Mouse (Mus musculus) testis, postnatal 10 days (tissue): ENCODE measurements around the gene Rab3d.

Source experiments
- DNase-seq: peaks from one replicate; pipeline ENCODE4 v3.0.0; 2021; ENCODE audit warnings: low spot score

Rab3d gene

GRCm38 (mm10) chr9:21918035-21918592 is at the start of gene Rab3d:
Gene Rab3d, minus strand, starts transcription at chr9:21918192.
- DNase-seq: peak; percentile 98

GRCm38 (mm10) chr9:21963417-21963816 is 45.4 kb upstream of the Rab3d start, which contains the start of gene Epor:
Gene Epor, minus strand, starts transcription at chr9:21963506.
- peak; percentile 66 for DNase-seq

DNA sequence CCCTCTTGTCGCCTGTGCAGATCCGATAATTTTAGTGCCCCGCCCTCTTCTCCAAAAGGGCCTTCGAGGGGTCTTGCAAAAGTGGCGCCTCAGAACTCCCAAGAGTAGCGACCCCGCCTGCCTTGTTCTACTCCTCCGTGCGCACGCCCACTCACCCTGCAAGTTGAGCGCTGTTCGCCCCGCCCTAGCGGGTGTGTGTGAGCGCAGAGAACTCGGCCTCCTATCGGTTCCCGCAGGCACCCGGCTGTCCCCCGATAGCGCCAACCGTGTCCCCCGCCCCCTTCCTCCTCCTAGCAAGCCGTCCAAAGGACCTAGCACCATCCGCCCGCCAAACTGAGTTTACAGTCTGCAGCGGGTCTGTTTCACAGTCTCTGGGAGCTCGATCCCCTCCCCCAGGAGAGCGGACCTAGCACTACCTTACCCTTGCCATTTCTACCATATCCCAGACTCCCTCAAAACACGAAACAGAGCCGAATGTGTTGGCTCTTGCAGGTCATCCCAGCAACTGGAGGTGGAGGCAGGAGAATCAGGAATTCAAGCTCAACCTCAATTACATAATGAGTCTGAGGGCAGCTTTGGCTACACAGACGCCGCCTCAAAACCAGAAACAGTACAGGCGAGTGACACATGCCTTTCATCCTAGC is 44.5 kb upstream of the Rab3d start:
- DNase-seq: peak; percentile 74

DNA sequence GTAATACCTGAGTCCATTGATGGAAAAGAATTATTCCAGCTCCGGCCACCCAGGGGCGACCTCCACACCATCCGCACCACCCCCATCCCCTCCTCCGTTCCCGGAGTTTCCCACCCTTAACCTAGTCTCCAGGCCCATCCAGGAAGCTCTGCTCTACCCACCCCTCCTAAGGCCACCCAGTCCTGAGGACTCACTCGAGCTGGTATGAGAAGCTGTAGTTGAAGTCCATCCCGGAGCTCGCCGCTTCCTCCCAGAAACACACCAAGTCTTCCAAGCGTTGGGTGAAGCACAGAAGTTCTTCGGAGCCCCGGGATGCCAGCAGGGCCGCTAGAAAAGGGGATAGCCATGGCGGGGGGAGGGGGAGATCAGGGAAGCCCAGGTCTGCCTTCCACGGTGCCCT is 44.0 kb upstream of the Rab3d start:
- no peak for DNase-seq

DNA sequence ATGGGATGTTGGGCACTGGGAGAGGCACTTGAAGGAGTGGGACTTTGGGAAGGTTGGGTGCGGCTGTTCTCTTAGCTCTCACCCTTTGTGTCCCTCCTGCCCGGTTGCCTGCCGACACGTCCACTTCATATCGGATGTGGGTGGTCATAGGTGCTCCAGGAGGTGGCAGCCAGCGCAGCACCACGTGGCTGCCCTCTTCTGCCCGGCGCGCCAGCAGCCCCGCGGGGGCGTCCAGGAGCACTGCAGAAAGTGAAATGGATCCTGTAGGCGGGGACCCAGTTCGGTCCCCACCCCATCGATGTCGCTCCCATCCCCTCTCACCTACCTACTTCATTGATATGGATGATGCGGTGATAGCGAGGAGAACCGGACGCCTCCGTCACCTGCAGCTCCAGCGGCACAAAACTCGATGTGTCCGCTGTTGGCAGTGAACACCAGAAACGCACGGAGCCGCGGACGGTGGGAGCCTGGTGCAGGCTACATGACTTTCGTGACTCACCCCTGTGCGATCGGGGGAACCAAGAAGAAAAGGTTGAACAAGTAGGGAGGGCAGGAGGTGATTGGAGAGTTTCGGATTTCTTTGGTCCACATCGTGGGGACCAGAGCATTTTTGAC is 43.5 kb upstream of the Rab3d start:
- DNase-seq: no peak

DNA sequence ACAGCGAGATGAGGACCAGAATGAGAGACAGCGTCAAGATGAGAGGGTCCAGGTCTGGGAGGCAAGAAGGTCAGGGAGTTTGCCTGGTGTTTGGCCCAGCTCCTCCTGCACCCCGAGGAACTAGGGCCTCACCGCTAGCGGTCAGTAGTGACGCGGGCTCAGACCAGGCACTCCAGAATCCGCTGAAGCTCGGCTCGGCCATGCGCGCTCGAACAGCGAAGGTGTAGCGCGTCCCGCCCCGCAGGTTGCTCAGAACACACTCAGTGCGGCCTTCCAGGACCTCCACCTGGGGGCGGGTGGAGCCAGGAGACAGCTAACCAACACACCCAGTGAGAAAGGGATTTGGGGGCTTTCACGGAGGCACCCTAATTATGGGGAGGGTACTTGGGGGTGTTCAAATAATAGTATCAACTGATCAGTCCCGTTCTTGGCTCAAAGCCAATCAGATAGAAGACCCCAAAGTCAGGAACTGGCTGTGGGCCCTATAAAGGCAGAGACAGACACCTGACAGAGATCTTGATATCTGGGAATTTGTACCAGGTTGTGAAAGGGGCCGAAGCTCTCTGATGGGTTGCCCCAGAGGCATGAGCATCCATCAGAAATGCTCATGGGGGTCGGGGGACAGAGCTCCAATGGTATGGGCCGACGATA is 42.7 kb upstream of the Rab3d start:
- no peak for DNase-seq

- DNase-seq: no peak
Observed at GRCm38 (mm10) chr9:21960135-21960534, 42.1 kb upstream of the Rab3d start.

GRCm38 (mm10) chr9:21959244-21959643 is 41.3 kb upstream of the Rab3d start:
- no peak for DNase-seq

- DNase-seq: no peak
Observed at GRCm38 (mm10) chr9:21958372-21958771, 40.4 kb upstream of the Rab3d start.

DNA sequence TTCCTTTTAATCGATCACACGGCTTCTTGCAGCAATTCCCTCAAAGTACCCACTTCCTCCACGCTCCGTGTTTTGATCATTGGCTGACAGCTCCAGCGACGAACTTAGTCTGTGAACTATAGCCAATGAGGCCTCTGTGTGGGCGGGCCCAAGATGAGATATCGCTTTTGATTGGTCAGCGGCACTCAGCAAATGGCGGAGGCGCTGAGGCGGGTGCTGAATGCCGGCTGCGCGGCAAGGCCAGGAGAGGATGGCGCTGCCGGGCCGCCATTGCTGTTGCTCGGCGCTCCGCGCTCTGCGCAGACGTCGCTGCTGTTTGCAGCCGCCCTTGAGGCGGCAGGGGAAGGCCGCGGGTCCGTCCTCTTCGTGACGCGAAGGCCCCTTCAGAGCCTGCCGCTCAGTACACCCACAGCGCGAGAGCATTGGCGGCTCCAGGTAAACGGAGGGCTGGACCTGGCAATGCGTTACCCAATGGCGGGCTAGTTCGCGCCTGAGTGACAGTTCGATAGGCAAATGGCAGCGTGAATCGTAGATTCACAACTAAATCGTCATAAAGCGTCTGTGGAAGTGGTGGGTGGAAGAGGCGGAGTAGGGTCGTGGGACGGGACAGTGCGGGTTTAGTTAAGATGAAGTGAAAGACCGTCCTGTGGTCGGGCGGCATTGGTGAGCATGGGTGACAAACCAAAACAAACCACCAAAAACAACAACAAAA is 37.7 kb upstream of the Rab3d start, which contains the start of gene Swsap1:
Swsap1 (plus strand) TSS at position 186 of the 712 bp plus-strand sequence.
- DNase-seq: peak; percentile 97

DNA sequence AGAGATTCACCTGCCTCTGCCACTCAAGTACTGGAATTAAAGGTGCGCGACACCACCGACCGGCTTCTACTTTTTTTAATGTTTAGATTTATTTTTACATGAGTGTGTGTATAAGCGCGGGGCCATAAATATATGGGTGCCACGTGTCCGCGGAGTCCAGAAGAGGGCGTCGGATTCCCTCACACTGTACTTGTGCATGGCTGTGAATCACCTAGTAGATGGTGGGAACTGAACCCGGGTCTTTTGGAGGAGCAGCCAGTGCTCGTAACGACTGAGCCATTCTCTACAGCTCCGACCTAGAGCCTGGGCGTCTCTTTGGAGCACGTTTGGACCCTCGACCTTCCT is 37.2 kb upstream of the Rab3d start:
- DNase-seq: no peak

- no peak for DNase-seq
Observed at GRCm38 (mm10) chr9:21954635-21955034, 36.6 kb upstream of the Rab3d start.

- DNase-seq: no peak
Observed at GRCm38 (mm10) chr9:21953600-21953999, 35.6 kb upstream of the Rab3d start.

DNA sequence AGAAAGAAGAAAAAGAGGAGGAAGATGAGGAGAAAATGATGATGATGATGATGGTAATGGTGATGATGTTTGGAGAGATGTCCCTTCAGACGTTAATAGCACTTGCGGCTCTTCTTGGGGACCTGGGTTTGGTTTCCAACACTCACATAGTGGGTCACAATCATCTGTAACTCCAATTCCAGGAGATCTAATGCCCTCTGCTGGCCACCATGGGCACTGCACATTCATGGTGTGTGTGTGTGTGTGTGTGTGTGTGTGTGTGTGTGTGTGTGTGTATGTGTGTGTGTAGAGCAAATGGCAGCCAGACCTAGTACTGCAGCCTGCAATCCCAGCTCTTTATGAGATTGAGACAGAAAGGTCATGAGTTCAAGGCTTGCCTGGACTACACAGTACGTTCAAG is 34.0 kb upstream of the Rab3d start:
- no peak for DNase-seq

- peak; percentile 90 for DNase-seq
Observed at GRCm38 (mm10) chr9:21950322-21950721, 32.3 kb upstream of the Rab3d start.

- no peak for DNase-seq
Observed at GRCm38 (mm10) chr9:21948790-21949189, 30.8 kb upstream of the Rab3d start.

GRCm38 (mm10) chr9:21948146-21948545 is 30.2 kb upstream of the Rab3d start:
- no peak for DNase-seq

DNA sequence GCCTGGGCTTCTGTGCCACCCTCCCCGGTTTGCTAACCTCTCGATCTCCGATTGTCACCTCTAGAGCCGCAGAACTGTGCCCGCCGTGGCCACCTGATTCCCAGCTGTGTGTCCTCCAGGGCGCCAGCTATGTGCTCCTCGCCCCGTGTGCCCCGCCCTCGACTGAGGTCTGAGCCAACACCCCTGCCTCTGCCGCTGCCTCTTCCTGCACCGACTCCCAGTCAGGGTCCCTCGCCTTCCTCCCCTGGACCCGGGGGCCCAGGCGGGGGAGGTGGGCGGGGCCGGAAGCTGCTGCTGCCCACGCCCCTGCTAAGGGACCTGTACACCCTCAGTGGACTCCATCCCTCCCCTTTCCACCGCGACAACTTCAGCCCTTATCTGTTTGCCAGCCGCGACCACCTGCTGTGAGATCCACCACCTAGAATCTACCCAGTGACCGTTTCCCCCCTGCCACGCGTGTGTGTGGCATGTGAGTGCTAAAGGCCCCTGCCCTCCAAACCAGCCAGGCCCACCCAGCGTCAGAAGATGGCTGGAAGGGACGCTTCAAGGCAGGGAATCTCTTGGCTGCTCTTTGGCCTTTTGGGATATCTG is 29.6 kb upstream of the Rab3d start:
- DNase-seq: no peak

- no peak for DNase-seq
Observed at GRCm38 (mm10) chr9:21944267-21944666, 26.3 kb upstream of the Rab3d start.

- no peak for DNase-seq
Observed at GRCm38 (mm10) chr9:21943638-21944037, 25.6 kb upstream of the Rab3d start.

- DNase-seq: no peak
Observed at GRCm38 (mm10) chr9:21943046-21943445, 25.1 kb upstream of the Rab3d start.

- no peak for DNase-seq
Observed at GRCm38 (mm10) chr9:21938234-21938855, 20.4 kb upstream of the Rab3d start.
